Mouse (Mus musculus) heart, adult 2 months (tissue): ENCODE results near the gene Vps36. TPM values are rescaled to one million over a fixed set of nuclear protein-coding genes. Genes with fewer than 3 reads are reported as not detected.

Experiments used
- DNase-seq, 2 experiments: peaks; one replicate each; pipeline ENCODE4 v3.0.0; 2021
- H3K27ac ChIP-seq: fragments of 200-600 bp; 2 replicates; pipeline ENCODE4 v1.8.1; 2022
- H3K27me3 ChIP-seq: fragments of 200-500 bp; 2 replicates; pipeline ENCODE4 v1.6.1; 2012; ENCODE audit warnings: mild to moderate bottlenecking, low read length, inconsistent platforms, mixed read lengths; ENCODE audit not compliant: control insufficient read depth, insufficient read depth
- H3K36me3 ChIP-seq: fragments of 200-500 bp; 2 replicates; pipeline ENCODE4 v1.6.1; 2012; ENCODE audit warnings: low read length, inconsistent platforms; ENCODE audit not compliant: control insufficient read depth, insufficient read depth
- H3K4me1 ChIP-seq: fragments of 200-500 bp; 2 replicates; pipeline ENCODE4 v1.6.1; 2011; ENCODE audit warnings: low read length; ENCODE audit not compliant: control insufficient read depth, insufficient read depth
- H3K4me3 ChIP-seq: fragments of 200-600 bp; 2 replicates; pipeline ENCODE4 v1.8.1; 2022
- H3K79me2 ChIP-seq: fragments of 200-500 bp; replicated peaks from 2 replicates; pipeline ENCODE4 v1.6.1; 2012; ENCODE audit warnings: mild to moderate bottlenecking, inconsistent platforms, low read length, moderate library complexity, mixed read lengths; ENCODE audit not compliant: control insufficient read depth, insufficient read depth
- H3K9ac ChIP-seq: fragments of 200-500 bp; 2 replicates; pipeline ENCODE4 v1.6.1; 2012; ENCODE audit warnings: low read depth, mild to moderate bottlenecking, control low read depth, inconsistent platforms, low read length, mixed read lengths
- CTCF ChIP-seq: fragments of 200-600 bp; IDR thresholded peaks from 2 replicates; pipeline ENCODE4 v1.8.1; 2022; ENCODE audit warnings: antibody characterized with exemption, mild to moderate bottlenecking, moderate library complexity
- EP300 ChIP-seq: fragments of 200-500 bp; IDR thresholded peaks from 2 replicates; pipeline ENCODE4 v1.6.1; 2011; ENCODE audit warnings: low read depth, low read length, control low read depth; ENCODE audit not compliant: insufficient read depth
- POLR2A ChIP-seq: fragments of 200-500 bp; IDR thresholded peaks from 2 replicates; pipeline ENCODE4 v1.6.1; 2011; ENCODE audit warnings: mild to moderate bottlenecking, low read depth, low read length, control low read depth; ENCODE audit not compliant: insufficient read depth
- WGBS: fragments of 180-500 bp; shearing (Covaris S2); methylation state at CpG from one replicate; pipeline ENCODE4 v1.1.7; 2018; 5-methylcytosine and 5-hydroxymethylcytosine counted together
- intact Hi-C: fragments of 180-260 bp; cut with DNase I; formaldehyde crosslinking; loops from one replicate; pipeline ENCODE4 v1.15.1; 2025
- polyA plus RNA-seq: library from polyadenylated mRNA; depleted of rRNA; stranded (reverse); fragments of >200 nt; gene quantifications from 2 replicates; pipeline ENCODE4 v1.2.3, GENCODE M21; 2012
- total RNA-seq, 2 experiments: library from RNA; stranded (reverse); gene quantifications; 2 replicates each; pipeline ENCODE4 v1.2.3; 2021

Gene Vps36
- total and polyA plus RNA-seq, 3 experiments = 9.9 to 27.0 (median 25.2) TPM

DNA sequence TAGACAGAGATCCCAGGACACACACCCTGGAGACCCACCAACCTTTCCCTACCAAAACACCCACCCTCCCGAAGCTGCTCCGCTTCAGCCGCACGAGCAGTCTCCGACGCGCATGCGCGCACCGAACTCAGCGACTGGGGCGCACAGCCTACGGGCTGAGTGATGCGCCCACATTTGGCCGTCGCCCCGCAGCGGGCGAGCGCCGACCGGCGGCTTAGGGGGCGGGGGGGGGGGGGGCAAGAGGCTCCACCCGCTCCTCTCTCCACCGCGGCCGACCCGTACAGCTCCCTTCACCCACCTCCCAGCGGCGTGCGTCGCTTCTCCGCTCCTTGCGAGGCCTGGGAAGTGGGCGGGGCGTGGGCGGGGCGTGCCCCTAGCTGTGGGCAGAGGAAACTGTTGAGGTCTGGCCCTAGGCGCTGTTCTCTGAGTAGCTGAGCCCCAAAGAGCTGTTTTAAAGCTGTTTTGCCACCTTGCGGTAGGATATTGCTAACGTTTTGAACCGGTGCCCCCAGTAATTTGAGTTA lies 26.5 kb upstream of the Vps36 start, which contains the start of gene Nek3:
Nek3 (minus strand) TSS at position 356 of the 524 bp plus-strand sequence.
- H3K9ac ChIP-seq = peak within 1 kb of the TSS; percentile 82
- TF ChIP-seq CTCF (peak; percentile 83), POLR2A (peak; percentile 81), EP300 (no peak)
- no peaks in the 10 kb centered on the region for H3K79me2 ChIP-seq
- intact Hi-C loops = loop anchor here (2.0 to 5.0 kb wide), 3 partner anchors 19 to 174 kb away; partner anchors contain the start of genes Alg11, Atp7b and Ckap2
- under 1% methylated on average over 36 of the region's 43 CpGs for WGBS
- peak within 1 kb of the TSS; percentile 59 for H3K27ac ChIP-seq
- peak within 1 kb of the TSS; percentile 53 for H3K4me3 ChIP-seq
- no peaks in the 10 kb centered on the region for H3K36me3 ChIP-seq
- DNase-seq = peak; percentile 84 to 90
- H3K27me3 ChIP-seq = no peaks in the 10 kb centered on the region
- H3K4me1 ChIP-seq = peaks cover 4% of the 10 kb centered on the region

DNA sequence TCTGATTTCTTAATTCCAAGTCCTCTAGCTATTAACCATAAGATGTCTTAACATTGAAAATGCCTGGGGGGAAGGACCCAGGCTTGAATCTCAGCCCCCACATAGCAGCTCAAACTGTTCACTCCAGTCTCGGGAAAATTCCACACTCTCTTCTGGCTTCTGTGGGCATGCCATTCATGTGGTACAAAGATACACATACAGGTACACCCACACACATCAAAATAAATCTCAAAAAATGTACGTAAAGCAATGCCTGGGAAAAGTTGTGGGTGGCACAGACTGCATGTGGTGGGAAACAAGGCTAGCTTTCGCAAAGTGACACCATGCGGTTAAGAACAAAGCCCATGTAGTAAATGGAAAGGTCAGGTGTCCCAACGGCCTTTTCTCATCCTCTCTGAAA lies 23.4 kb upstream of the Vps36 start:
- intact Hi-C loops = loop anchor here (5.0 kb wide), 2 partner anchors 107 to 177 kb away; partner anchors contain the start of genes Alg11 and Atp7b

GRCm38 (mm10) chr8:22175966-22176365 lies 16.6 kb upstream of the Vps36 start:
- intact Hi-C loops = no loop called here
- TF ChIP-seq POLR2A = no peak
- no peak for TF ChIP-seq EP300
- TF ChIP-seq CTCF = no peak
- no peaks in the 10 kb centered on the region for H3K27me3 ChIP-seq
- 96% methylated on average over 7 of the region's 7 CpGs for WGBS
- H3K79me2 ChIP-seq = no peaks in the 10 kb centered on the region
- no peak overlapping the region for H3K9ac ChIP-seq
- H3K4me1 ChIP-seq = no peaks in the 10 kb centered on the region
- no peaks in the 10 kb centered on the region for H3K36me3 ChIP-seq
- H3K27ac ChIP-seq = no peak overlapping the region
- no peak overlapping the region for H3K4me3 ChIP-seq
- no peak for DNase-seq

More for the DNA sequence above, 23.4 kb upstream of the Vps36 start:
- Histone ChIP-seq H3K27ac (no peak overlapping the region), H3K9ac (no peak overlapping the region), H3K36me3 (no peaks in the 10 kb centered on the region), H3K4me1 (peaks cover 4% of the 10 kb centered on the region), H3K4me3 (no peak overlapping the region), H3K79me2 (no peaks in the 10 kb centered on the region), H3K27me3 (no peaks in the 10 kb centered on the region)
- DNase-seq = no peak
- TF ChIP-seq POLR2A (no peak), EP300 (no peak), CTCF (no peak)
- 96% methylated on average over 5 of the region's 5 CpGs for WGBS

GRCm38 (mm10) chr8:22184884-22185283 lies 7.7 kb upstream of the Vps36 start:
- Histone ChIP-seq H3K27me3 (no peaks in the 10 kb centered on the region), H3K9ac (no peak overlapping the region), H3K79me2 (no peaks in the 10 kb centered on the region), H3K36me3 (no peaks in the 10 kb centered on the region), H3K27ac (no peak overlapping the region), H3K4me1 (peaks cover 2% of the 10 kb centered on the region; the same call in 1 of the 2 replicates), H3K4me3 (peak overlapping the region; percentile 69)
- TF ChIP-seq POLR2A = no peak
- TF ChIP-seq CTCF = no peak
- TF ChIP-seq EP300 = no peak
- no peak for DNase-seq
- intact Hi-C loops = loop anchor here (2.0 to 5.0 kb wide), 2 partner anchors 18 to 128 kb away; partner anchors contain the start of gene Nek3
- 6% methylated on average over 3 of the region's 3 CpGs for WGBS

GRCm38 (mm10) chr8:22185431-22186397 lies 6.9 kb upstream of the Vps36 start, which contains the start of gene Ckap2:
Gene Ckap2 (minus strand): TSS chr8:22185819.
- TF ChIP-seq CTCF (no peak), EP300 (no peak), POLR2A (no peak)
- Histone ChIP-seq H3K4me3 (peak within 1 kb of the TSS; percentile 69), H3K79me2 (no peaks in the 10 kb centered on the region), H3K27ac (no peak within 1 kb of the TSS), H3K4me1 (peaks cover 2% of the 10 kb centered on the region; the same call in 1 of the 2 replicates), H3K36me3 (no peaks in the 10 kb centered on the region), H3K9ac (peak within 1 kb of the TSS; percentile 53), H3K27me3 (no peaks in the 10 kb centered on the region)
- 3% methylated on average over 63 of the region's 63 CpGs for WGBS
- intact Hi-C loops = loop anchor here (2.0 kb wide), 1 partner anchor 19 kb away; the partner anchor contains the start of gene Nek3
- DNase-seq = peak; percentile 90
